Mouse (Mus musculus) T-cell, adult 2 months (primary cell): ENCODE measurements around the gene Gm4340.
"Not testable (repeated sequence)": the region's sequence is repeated elsewhere in the genome, so short reads cannot be mapped to it uniquely, and the experiment has no call there.

Experiments
- DNase-seq: peaks from one replicate; pipeline ENCODE4 v3.0.0; 2022; ENCODE audit warnings: low spot score

Gene Gm4340

DNA sequence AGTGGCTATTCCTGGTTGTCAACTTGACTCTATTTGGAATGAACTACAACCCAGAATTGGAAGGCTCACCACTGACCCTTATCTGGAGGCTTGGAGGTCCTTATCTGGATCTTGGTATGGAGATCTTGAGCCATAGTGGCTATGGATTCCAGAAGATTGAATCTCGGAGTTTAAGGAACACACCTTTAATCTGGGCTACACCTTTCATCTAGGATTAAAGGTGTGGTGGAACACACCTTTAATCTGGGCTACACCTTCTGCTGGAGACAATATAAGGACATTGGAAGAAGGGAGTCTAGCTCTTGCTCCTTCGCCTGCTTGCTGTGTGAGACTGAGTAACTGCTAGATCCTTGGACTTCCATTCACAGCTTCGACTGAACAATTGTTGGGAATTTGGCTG, at the start of gene Gm4340:
TSS of gene Gm4340 (plus strand) at position 301 of the 400 bp plus-strand sequence.
- DNase-seq, result not testable (repeated sequence)

DNA sequence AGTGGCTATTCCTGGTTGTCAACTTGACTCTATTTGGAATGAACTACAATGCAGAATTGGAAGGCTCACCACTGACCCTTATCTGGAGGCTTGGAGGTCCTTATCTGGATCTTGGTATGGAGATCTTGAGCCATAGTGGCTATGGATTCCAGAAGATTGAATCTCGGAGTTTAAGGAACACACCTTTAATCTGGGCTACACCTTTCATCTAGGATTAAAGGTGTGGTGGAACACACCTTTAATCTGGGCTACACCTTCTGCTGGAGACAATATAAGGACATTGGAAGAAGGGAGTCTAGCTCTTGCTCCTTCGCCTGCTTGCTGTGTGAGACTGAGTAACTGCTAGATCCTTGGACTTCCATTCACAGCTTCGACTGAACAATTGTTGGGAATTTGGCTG, 42.6 kb upstream of the Gm4340 start, which contains the start of gene Gm6763:
TSS of gene Gm6763 (plus strand) at position 301 of the 400 bp plus-strand sequence.
- not testable (repeated sequence) for DNase-seq

DNA sequence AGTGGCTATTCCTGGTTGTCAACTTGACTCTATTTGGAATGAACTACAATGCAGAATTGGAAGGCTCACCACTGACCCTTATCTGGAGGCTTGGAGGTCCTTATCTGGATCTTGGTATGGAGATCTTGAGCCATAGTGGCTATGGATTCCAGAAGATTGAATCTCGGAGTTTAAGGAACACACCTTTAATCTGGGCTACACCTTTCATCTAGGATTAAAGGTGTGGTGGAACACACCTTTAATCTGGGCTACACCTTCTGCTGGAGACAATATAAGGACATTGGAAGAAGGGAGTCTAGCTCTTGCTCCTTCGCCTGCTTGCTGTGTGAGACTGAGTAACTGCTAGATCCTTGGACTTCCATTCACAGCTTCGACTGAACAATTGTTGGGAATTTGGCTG, 34.1 kb upstream of the Gm4340 start, which contains the start of gene Gm8764:
TSS of gene Gm8764 (plus strand) at position 301 of the 400 bp plus-strand sequence.
- not testable (repeated sequence) for DNase-seq

DNA sequence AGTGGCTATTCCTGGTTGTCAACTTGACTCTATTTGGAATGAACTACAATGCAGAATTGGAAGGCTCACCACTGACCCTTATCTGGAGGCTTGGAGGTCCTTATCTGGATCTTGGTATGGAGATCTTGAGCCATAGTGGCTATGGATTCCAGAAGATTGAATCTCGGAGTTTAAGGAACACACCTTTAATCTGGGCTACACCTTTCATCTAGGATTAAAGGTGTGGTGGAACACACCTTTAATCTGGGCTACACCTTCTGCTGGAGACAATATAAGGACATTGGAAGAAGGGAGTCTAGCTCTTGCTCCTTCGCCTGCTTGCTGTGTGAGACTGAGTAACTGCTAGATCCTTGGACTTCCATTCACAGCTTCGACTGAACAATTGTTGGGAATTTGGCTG, 25.6 kb upstream of the Gm4340 start, which contains the start of gene Gm21304:
TSS of gene Gm21304 (plus strand) at position 301 of the 400 bp plus-strand sequence.
- DNase-seq, result not testable (repeated sequence)

DNA sequence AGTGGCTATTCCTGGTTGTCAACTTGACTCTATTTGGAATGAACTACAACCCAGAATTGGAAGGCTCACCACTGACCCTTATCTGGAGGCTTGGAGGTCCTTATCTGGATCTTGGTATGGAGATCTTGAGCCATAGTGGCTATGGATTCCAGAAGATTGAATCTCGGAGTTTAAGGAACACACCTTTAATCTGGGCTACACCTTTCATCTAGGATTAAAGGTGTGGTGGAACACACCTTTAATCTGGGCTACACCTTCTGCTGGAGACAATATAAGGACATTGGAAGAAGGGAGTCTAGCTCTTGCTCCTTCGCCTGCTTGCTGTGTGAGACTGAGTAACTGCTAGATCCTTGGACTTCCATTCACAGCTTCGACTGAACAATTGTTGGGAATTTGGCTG, 17.1 kb upstream of the Gm4340 start, which contains the start of gene Gm21312:
TSS of gene Gm21312 (plus strand) at position 301 of the 400 bp plus-strand sequence.
- DNase-seq, result not testable (repeated sequence)

DNA sequence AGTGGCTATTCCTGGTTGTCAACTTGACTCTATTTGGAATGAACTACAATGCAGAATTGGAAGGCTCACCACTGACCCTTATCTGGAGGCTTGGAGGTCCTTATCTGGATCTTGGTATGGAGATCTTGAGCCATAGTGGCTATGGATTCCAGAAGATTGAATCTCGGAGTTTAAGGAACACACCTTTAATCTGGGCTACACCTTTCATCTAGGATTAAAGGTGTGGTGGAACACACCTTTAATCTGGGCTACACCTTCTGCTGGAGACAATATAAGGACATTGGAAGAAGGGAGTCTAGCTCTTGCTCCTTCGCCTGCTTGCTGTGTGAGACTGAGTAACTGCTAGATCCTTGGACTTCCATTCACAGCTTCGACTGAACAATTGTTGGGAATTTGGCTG, 8.6 kb upstream of the Gm4340 start, which contains the start of gene Gm20765:
TSS of gene Gm20765 (plus strand) at position 301 of the 400 bp plus-strand sequence.
- not testable (repeated sequence) for DNase-seq

DNA sequence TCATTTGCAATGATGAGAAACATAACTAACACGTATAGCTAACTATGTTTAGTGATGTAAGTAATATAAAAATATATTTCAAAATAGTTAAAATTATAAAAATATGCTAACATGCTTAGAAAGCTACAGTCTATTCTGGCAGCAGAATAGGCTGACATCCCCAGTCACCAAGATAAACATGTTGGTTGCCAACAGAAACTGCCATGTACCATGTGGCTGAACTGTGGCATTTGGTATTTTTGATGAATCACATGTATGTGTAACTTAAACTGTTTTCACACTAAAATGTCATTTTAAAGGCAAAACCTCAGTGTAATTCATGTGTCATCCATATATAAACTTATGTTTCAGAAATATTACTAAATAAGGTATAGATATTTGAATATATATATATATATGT, 15.8 kb downstream of the Gm4340 start:
- DNase-seq, result no peak

DNA sequence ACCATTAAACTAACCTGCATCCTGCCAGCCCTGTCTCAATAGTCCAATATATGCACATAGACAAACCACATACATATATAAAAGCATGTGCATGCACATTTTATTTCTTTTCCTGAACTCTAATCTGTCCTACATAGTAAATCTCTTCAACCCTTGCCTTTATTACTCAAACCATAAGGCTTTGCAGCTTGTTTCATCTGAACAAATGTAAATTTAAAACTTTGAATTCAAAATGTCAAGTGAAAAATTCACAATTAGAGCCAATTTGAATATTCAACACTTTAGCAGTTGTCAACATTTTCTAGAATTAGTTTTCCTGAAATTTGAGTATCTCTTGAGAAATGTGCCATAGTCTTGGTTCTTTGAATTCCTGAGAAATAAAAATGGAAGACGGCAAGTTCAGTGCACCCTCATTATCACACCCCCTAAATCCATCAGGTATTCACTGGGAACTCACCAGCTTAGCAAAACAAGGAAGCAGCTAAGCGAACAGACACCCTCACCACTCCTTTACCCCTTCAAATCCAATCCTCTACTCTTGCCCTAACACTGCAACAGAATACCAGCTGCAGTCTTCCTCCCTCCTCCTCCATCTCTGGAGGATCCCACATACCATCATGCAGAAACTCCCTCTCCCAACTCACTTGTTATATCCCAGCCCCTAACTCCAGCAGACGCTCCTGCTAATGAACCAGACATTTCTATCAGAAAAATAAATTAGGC, 16.6 kb downstream of the Gm4340 start:
- DNase-seq, result no peak

DNA sequence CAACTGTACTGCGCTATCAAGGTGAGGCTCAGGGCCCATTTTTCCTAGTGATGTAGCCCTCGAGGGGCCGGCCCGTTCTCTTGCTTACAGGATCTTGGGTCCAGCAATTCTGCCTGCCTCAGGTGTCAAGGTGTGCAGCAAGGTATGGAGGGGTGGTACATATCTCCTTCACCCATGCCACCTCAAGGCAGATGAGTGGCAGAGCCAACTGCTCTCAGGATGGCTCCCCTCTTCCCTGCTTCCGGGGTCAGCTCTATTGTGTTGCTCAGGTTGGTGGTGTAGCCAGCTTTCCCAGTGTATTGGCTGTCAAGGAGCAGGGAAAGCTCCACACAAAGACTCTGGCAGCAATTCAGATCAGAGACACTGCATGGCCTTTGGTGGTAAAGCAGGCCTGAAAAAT, 20.7 kb downstream of the Gm4340 start:
- no peak for DNase-seq

DNA sequence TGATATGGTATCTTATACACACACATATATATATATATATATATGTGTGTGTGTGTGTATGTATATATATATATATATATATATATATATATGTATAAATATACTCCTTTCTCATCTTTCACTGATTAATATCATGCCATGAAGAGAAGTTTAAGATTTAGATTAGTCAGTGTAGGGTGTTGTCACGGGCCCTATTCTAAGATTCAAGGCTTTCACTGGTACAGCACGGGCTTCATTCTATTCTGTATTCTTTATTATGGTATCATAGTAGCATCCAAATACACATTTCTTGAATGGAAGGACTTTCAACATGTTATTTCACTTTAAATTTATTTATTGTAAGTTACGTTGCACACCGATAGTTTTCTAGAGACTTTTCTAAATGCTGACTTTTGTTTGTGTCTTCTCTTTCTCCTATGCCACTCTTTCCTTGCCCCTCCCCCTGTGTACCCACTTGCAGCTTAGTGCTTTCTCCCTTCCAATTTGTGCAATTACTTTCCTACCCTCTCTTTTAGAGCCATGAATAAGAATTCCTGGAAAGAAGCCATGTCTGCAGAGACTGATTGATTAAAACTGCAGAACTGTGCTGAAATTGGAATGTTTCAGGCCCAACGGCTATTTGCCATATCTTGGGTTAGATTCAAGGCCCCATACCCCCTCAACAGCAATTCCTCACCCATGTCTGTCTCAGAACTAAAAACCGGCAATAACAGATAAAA, 26.6 kb downstream of the Gm4340 start:
- no peak for DNase-seq
